Mouse (Mus musculus): ENCODE data around the gene Hic2. TPM values are rescaled to one million over a fixed set of nuclear protein-coding genes. Genes with fewer than 3 reads are reported as not detected.

Gene Hic2
- polyA plus RNA-seq (2014; fragmentation: Illumina TruSeq; extraction: RNeasy Lipid Tissue Mini Kit (QIAGEN cat#74804); ENCODE audit: low read depth, low replicate concordance): 0.70 TPM

DNA sequence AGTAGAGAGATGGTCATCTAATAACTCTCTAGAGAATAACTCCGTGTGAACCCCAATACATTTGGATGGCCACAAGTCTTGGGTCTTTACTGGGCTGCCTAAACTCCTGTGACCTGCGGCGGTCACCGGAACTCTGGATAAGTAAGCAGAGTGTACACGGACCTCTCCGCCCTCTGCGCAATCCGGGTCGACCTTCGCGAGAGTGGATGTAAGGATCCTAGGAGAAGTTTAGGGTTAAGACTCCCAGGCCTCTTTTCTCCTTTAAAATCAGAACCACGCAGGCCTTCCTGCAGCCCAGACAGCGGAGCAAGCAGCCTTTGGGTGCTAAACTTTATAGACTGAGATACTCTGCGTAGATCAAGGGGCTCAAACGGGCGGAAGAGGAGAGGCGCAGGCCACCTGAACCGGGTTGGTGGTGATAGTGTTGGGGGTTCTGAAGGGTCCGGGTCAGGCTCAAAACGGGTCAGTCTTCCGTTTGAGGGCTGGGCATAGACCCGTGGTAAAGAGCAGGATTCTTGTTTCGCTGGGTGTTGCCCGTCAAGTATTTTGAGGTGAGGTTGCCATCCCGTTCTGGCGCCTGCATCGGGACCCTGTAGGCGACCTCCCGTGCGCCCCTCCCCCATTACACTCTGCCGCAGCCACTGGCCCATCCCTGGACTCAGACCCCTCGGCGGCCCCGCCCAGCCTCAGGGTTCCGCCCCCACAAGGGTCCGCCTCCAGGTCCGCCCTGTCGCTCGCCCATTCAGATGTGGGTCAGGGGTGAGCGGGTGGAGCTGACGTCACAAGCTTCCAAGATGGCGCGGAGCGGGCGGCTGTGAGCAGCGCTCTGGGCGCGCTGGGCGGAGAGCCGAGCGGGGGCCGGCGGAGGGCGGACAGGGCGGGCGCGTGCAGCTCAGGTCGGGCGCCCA is at the start of gene Hic2:
Gene Hic2, plus strand, starts transcription at position 779 of the 908 bp plus-strand sequence.

DNA sequence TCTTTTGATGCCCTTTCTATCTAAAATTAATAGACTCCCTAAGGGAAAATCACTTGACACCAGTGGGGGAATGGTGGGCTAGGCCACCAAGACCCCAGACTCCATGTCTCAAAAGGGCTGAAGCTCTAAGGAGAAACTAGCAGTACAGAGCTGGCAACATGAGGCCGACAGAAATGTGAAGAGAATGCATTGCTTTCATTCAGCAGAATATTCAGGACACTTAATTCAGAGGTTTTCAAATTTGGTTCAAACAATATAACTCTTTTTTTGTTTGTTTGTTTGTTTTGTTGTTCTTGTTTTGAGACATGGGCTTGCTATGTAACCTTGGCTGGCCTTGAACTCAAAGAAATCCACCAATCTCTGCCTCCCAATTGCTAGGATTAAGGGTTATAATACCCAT is 30.8 kb upstream of the Hic2 start, which contains the start of gene Ube2l3:
Gene Ube2l3, minus strand, starts transcription at position 101 of the 400 bp plus-strand sequence.

DNA sequence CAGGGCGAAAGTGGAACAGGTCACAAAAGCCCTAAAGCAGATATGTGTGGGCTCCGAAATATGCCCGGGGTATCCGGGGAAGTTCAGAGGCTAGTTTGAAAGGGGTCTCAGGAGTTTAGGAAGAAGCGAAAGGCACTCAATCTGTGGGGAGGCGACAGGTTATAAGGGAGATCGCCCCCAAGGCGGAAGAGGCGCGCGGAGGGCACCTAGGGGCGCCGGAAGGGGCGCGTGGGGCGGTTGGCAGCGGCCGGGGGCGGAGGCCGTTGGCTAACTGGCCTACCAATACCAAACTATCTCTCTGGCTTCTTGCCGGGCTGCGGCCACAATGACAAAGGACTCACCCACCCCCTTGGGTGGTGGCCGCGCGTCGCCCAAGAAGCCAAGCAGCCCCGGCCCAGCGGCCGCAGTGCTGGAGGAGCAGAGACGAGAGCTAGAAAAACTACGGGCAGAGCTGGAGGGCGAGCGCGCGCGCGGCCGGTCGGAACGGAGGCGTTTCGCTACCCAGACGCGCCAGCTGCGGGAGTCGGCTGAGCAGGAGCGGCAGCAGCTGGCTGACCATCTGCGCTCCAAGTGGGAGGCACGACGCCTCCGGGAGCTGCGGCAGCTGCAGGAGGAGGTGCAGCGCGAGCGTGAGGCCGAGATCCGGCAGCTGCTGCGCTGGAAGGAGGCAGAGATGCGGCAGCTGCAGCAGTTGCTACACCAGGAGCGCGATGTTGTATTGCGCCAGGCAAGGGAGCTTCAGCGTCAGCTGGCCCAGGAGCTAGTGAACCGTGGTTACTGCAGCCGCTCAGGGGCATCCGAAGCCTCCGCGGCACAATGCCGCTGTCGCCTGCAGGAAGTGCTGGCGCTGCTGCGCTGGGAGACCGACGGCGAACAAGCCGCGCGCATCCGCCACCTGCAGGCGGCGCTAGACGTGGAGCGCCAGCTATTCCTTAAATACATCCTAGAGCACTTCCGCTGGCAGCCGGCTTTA is 24.7 kb upstream of the Hic2 start, which contains the start of gene Rimbp3:
Gene Rimbp3, plus strand, starts transcription at position 215 of the 973 bp plus-strand sequence.

DNA sequence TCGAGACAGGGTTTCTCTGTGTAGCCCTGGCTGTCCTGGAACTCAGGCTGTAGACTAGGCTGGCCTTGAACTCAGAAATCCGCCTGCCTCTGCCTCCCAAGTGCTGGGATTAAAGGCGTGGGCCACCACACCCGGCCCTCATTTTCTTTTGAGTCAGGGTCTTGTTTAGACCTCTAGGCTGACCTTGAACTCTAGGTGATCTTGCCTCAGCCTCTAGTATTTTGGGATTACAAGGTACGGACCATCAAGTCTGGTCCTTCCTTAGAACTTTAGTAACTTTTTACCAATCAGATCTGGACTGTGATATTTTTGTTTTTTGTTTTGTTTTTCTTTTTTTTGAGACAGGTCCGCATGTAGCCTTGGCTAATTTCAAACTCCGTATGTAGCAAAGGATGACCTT is 42.3 kb downstream of the Hic2 start, which contains the start of gene Tmem191c:
Gene Tmem191c, plus strand, starts transcription at position 357 of the 400 bp plus-strand sequence.

Other genes with a start within 250 kb of the Hic2 start
- gene Ypel1, start 163.9 kb upstream of the Hic2 start, polyA plus RNA-seq (2014; fragmentation: Illumina TruSeq; extraction: RNeasy Lipid Tissue Mini Kit (QIAGEN cat#74804); ENCODE audit: low read depth, low replicate concordance): 4.1 TPM
- 157 TPM for gene Ppil2, start 122.3 kb upstream of the Hic2 start, polyA plus RNA-seq (2014; fragmentation: Illumina TruSeq; extraction: RNeasy Lipid Tissue Mini Kit (QIAGEN cat#74804); ENCODE audit: low read depth, low replicate concordance)
- gene 2610318N02Rik, start 108.4 kb upstream of the Hic2 start, polyA plus RNA-seq (2014; fragmentation: Illumina TruSeq; extraction: RNeasy Lipid Tissue Mini Kit (QIAGEN cat#74804); ENCODE audit: low read depth, low replicate concordance): not detected
- 15.5 TPM for gene Sdf2l1, start 101.2 kb upstream of the Hic2 start, polyA plus RNA-seq (2014; fragmentation: Illumina TruSeq; extraction: RNeasy Lipid Tissue Mini Kit (QIAGEN cat#74804); ENCODE audit: low read depth, low replicate concordance)
- not detected for gene Ydjc, start 89.0 kb upstream of the Hic2 start, polyA plus RNA-seq (2014; fragmentation: Illumina TruSeq; extraction: RNeasy Lipid Tissue Mini Kit (QIAGEN cat#74804); ENCODE audit: low read depth, low replicate concordance)
- not detected for gene Ccdc116, start 86.3 kb upstream of the Hic2 start, polyA plus RNA-seq (2014; fragmentation: Illumina TruSeq; extraction: RNeasy Lipid Tissue Mini Kit (QIAGEN cat#74804); ENCODE audit: low read depth, low replicate concordance)
- gene Ube2l3, start 30.9 kb upstream of the Hic2 start, polyA plus RNA-seq (2014; fragmentation: Illumina TruSeq; extraction: RNeasy Lipid Tissue Mini Kit (QIAGEN cat#74804); ENCODE audit: low read depth, low replicate concordance): 394 TPM
- not detected for gene Rimbp3, start 25.0 kb upstream of the Hic2 start, polyA plus RNA-seq (2014; fragmentation: Illumina TruSeq; extraction: RNeasy Lipid Tissue Mini Kit (QIAGEN cat#74804); ENCODE audit: low read depth, low replicate concordance)
- gene Tmem191c, start 42.5 kb downstream of the Hic2 start, polyA plus RNA-seq (2014; fragmentation: Illumina TruSeq; extraction: RNeasy Lipid Tissue Mini Kit (QIAGEN cat#74804); ENCODE audit: low read depth, low replicate concordance): not detected
- gene Serpind1, start 97.8 kb downstream of the Hic2 start, polyA plus RNA-seq (2014; fragmentation: Illumina TruSeq; extraction: RNeasy Lipid Tissue Mini Kit (QIAGEN cat#74804); ENCODE audit: low read depth, low replicate concordance): not detected
- gene Snap29, start 172.4 kb downstream of the Hic2 start, polyA plus RNA-seq (2014; fragmentation: Illumina TruSeq; extraction: RNeasy Lipid Tissue Mini Kit (QIAGEN cat#74804); ENCODE audit: low read depth, low replicate concordance): 96.3 TPM
- 23.0 TPM for gene Pi4ka, start 172.7 kb downstream of the Hic2 start, polyA plus RNA-seq (2014; fragmentation: Illumina TruSeq; extraction: RNeasy Lipid Tissue Mini Kit (QIAGEN cat#74804); ENCODE audit: low read depth, low replicate concordance)
- 34.1 TPM for gene Crkl, start 218.4 kb downstream of the Hic2 start, polyA plus RNA-seq (2014; fragmentation: Illumina TruSeq; extraction: RNeasy Lipid Tissue Mini Kit (QIAGEN cat#74804); ENCODE audit: low read depth, low replicate concordance)